Mouse (Mus musculus) CH12.LX (cell line): ENCODE results near the gene Tef. TPM values are rescaled to one million over a fixed set of nuclear protein-coding genes. Genes with fewer than 3 reads are reported as not detected.

Experiments
- DNase-seq: peaks from one replicate; pipeline ENCODE4 v3.0.0-alpha.2; 2013; ENCODE audit errors: extremely low read depth
- H3K27ac ChIP-seq: 2 replicates; pipeline ENCODE4 v1.5.1; 2012; ENCODE audit warnings: low read depth, mild to moderate bottlenecking, control low read depth, moderate library complexity; ENCODE audit not compliant: insufficient read depth
- H3K27me3 ChIP-seq: replicated peaks from 2 replicates; pipeline ENCODE3; 2012; ENCODE audit warnings: inconsistent platforms
- H3K36me3 ChIP-seq, 2 experiments: replicated peaks in 1 of 2; 2 replicates each; pipeline versions ENCODE3 to v1.6.1; 2012; ENCODE audit warnings: inconsistent platforms in 1 of 2, low read length in 1 of 2, mild to moderate bottlenecking in 1 of 2, mixed read lengths in 1 of 2, moderate library complexity in 1 of 2; ENCODE audit not compliant: control insufficient read depth in 1 of 2, insufficient read depth in 1 of 2
- H3K4me1 ChIP-seq, 2 experiments: 2 replicates each; pipeline ENCODE4 v1.6.1; 2012; ENCODE audit warnings: inconsistent platforms in 1 of 2, moderate library complexity in 1 of 2; ENCODE audit not compliant: insufficient read depth in 2 of 2, control insufficient read depth in 1 of 2
- H3K4me2 ChIP-seq: 2 replicates; pipeline ENCODE4 v1.6.1; 2012; ENCODE audit warnings: low read depth, mild to moderate bottlenecking, control low read depth; ENCODE audit not compliant: poor library complexity, insufficient read depth, severe bottlenecking
- H3K4me3 ChIP-seq, 3 experiments: fragments of 150-350 bp in 1 of 3; sonication (generic) in 1 of 3; replicated peaks in 1 of 3; 2 replicates each; pipeline versions ENCODE3 to v1.5.1; 2011 to 2012; ENCODE audit warnings: low read depth in 2 of 3, low read length in 2 of 3, mild to moderate bottlenecking in 2 of 3, moderate library complexity in 2 of 3, control low read depth in 1 of 3, improper control_type of control experiment in 1 of 3, inconsistent platforms in 1 of 3, mixed read lengths in 1 of 3; ENCODE audit not compliant: poor library complexity in 1 of 3
- H3K79me2 ChIP-seq: replicated peaks from 2 replicates; pipeline ENCODE4 v1.6.1; 2012; ENCODE audit warnings: mild to moderate bottlenecking, moderate library complexity; ENCODE audit not compliant: control insufficient read depth, poor library complexity, insufficient read depth, severe bottlenecking; ENCODE audit errors: extremely low read depth
- H3K9ac ChIP-seq: 2 replicates; pipeline ENCODE4 v1.6.1; 2012; ENCODE audit warnings: low read depth, mild to moderate bottlenecking, control low read depth, moderate library complexity; ENCODE audit not compliant: insufficient read depth
- H3K9me3 ChIP-seq: replicated peaks from 2 replicates; pipeline ENCODE3; 2012; ENCODE audit warnings: low read length, inconsistent platforms, mixed read lengths
- CHD2 ChIP-seq: IDR thresholded peaks from 2 replicates; pipeline ENCODE4 v1.6.1; 2011; ENCODE audit warnings: low read length, improper control_type of control experiment
- CTCF ChIP-seq, 2 experiments: IDR thresholded peaks in 1 of 2; conservative IDR thresholded peaks in 1 of 2; 2 replicates each; pipeline ENCODE4 v1.5.1; 2011 to 2012; ENCODE audit warnings: low read depth in 2 of 2, low read length in 2 of 2, improper control_type of control experiment in 1 of 2, inconsistent platforms in 1 of 2, mild to moderate bottlenecking in 1 of 2, moderate library complexity in 1 of 2
- E2F4 ChIP-seq: IDR thresholded peaks from 2 replicates; pipeline ENCODE4 v1.6.1; 2011; ENCODE audit warnings: low read depth, low read length, improper control_type of control experiment; ENCODE audit not compliant: insufficient replicate concordance
- IRF4 ChIP-seq: IDR thresholded peaks from 2 replicates; pipeline ENCODE4 v1.6.1; 2014; ENCODE audit warnings: low read depth, mild to moderate bottlenecking, inconsistent platforms, low read length, improper control_type of control experiment
- JUN ChIP-seq: IDR thresholded peaks from 2 replicates; pipeline ENCODE4 v1.6.1; 2011; ENCODE audit warnings: low read depth, mild to moderate bottlenecking, low read length, improper control_type of control experiment, moderate library complexity; ENCODE audit not compliant: insufficient read depth
- MAFK ChIP-seq: IDR thresholded peaks from 2 replicates; pipeline ENCODE4 v1.6.1; 2011; ENCODE audit warnings: low read length, improper control_type of control experiment; ENCODE audit not compliant: insufficient replicate concordance
- MXI1 ChIP-seq: IDR thresholded peaks from 2 replicates; pipeline ENCODE4 v1.6.1; 2011; ENCODE audit warnings: mild to moderate bottlenecking, low read depth, low read length, improper control_type of control experiment
- MYC ChIP-seq: IDR thresholded peaks from 2 replicates; pipeline ENCODE4 v1.6.1; 2011; ENCODE audit warnings: low read depth, mild to moderate bottlenecking, improper control_type of control experiment, low read length
- RAD21 ChIP-seq: IDR thresholded peaks from 2 replicates; pipeline ENCODE4 v1.6.1; 2011; ENCODE audit warnings: low read depth, mild to moderate bottlenecking, low read length, improper control_type of control experiment, moderate library complexity
- SIN3A ChIP-seq: IDR thresholded peaks from 2 replicates; pipeline ENCODE4 v1.6.1; 2012; ENCODE audit warnings: low read length, improper control_type of control experiment, inconsistent platforms
- SMC3 ChIP-seq: IDR thresholded peaks from 2 replicates; pipeline ENCODE4 v1.6.1; 2011; ENCODE audit warnings: low read depth, low read length, improper control_type of control experiment
- TBP ChIP-seq: conservative IDR thresholded peaks from 2 replicates; pipeline ENCODE4 v1.6.1; 2011; ENCODE audit warnings: low read depth, low read length, improper control_type of control experiment
- TCF12 ChIP-seq: IDR thresholded peaks from 2 replicates; pipeline ENCODE4 v1.6.1; 2014; ENCODE audit warnings: low read depth, mild to moderate bottlenecking, inconsistent platforms, low read length, improper control_type of control experiment
- USF1 ChIP-seq: IDR thresholded peaks from 2 replicates; pipeline ENCODE4 v1.6.1; 2014; ENCODE audit warnings: low read depth, mild to moderate bottlenecking, inconsistent platforms, low read length, improper control_type of control experiment
- USF2 ChIP-seq: conservative IDR thresholded peaks from 2 replicates; pipeline ENCODE4 v1.6.1; 2011; ENCODE audit warnings: low read depth, low read length, improper control_type of control experiment
- ZKSCAN1 ChIP-seq: IDR thresholded peaks from 2 replicates; pipeline ENCODE4 v1.6.1; 2012; ENCODE audit warnings: low read depth, inconsistent platforms, low read length, improper control_type of control experiment, borderline replicate concordance
- dilution Hi-C: fragments of 300-500 bp; cut with MboI; formaldehyde crosslinking; loops from 2 replicates; pipeline ENCODE4 v1.14.3; 2020; ENCODE audit warnings: low sequenced_read_pairs; ENCODE audit not compliant: extremely low pct_unique_long_range_greater_than_20kb, extremely low pct_ligation_motif_present
- in situ Hi-C: fragments of 300-500 bp; cut with MboI; formaldehyde crosslinking; loops from 3 replicates; pipeline ENCODE4 v1.14.3; 2019; ENCODE audit warnings: low sequenced_read_pairs, low pct_ligation_motif_present, low pct_unique_long_range_greater_than_20kb, mixed read lengths
- polyA plus RNA-seq: library from polyadenylated mRNA; unstranded; fragments of >175 nt; gene quantifications from 2 replicates; pipeline ENCODE4 v1.2.1, GENCODE M21; 2012; ENCODE audit warnings: low read depth; ENCODE audit not compliant: insufficient read length
- total RNA-seq, 2 experiments: library from RNA; depleted of rRNA; stranded (reverse); fragments of 300-350 nt in 1 of 2; fragments of >200 nt in 1 of 2; gene quantifications; 2 replicates each; pipeline ENCODE4 v1.2.3; 2012 to 2014

Tef gene
- total and polyA plus RNA-seq, 3 experiments, result 14.7 to 17.2 (median 14.9) TPM

DNA sequence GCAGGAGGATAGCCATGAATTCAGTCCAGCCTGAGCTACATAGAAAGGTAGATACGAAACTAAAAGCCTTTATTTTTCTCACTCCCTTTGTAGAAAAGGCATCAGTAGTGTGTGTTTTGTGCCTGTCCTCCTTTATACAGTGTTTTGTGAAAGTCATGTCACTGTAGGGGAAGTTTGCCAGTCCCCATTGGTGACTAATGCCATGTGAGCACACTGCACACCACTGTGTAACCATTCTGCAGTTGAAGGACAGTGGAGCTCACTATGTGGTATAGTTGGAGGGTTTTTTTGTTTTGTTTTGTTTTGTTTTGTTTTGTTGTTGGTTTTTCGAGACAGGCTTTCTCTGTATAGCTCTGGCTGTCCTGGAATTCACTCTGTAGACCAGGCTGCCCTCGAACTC, 16.2 kb downstream of the Tef start:
- dilution Hi-C loops, result no loop called here
- no peaks in the 10 kb centered on the region for H3K9me3 ChIP-seq
- H3K36me3 ChIP-seq, result peaks cover 44 to 79% of the 10 kb centered on the region in 2 experiments
- H3K4me1 ChIP-seq, result no peaks in the 10 kb centered on the region
- no peaks in the 10 kb centered on the region for H3K27me3 ChIP-seq
- no peak for DNase-seq
- in situ Hi-C loops, result no loop called here
- no peak overlapping the region for H3K4me2 ChIP-seq
- H3K27ac ChIP-seq, result no peak overlapping the region
- H3K79me2 ChIP-seq, result 0 out of 2 replicates have a peak, but pooled peaks cover 2% of the 10 kb centered on the region
- no peak overlapping the region for H3K9ac ChIP-seq
- H3K4me3 ChIP-seq, result no peak overlapping the region
- TF ChIP-seq E2F4 (no peak), CHD2 (no peak), TBP (no peak)

- in situ Hi-C loops (no loop called here), dilution Hi-C loops (no loop called here)
- Histone ChIP-seq H3K4me2 (no peak overlapping the region), H3K27ac (no peak overlapping the region), H3K79me2 (no peaks in the 10 kb centered on the region), H3K9ac (no peak overlapping the region), H3K4me3 (no peak overlapping the region)
- no peak for DNase-seq
- TF ChIP-seq SMC3 (no peak), RAD21 (no peak), USF2 (no peak)
- TF ChIP-seq, all 38 proteins: peak for 0
- Histone ChIP-seq H3K36me3 (peaks cover 33 to 75% of the 10 kb centered on the region in 2 experiments), H3K27me3 (no peaks in the 10 kb centered on the region), H3K4me1 (no peaks in the 10 kb centered on the region), H3K9me3 (no peaks in the 10 kb centered on the region)
These were observed 20.4 kb downstream of the Tef start for GRCm38 (mm10) chr15:81822631-81823030.

- Histone ChIP-seq H3K4me3 (no peak overlapping the region), H3K9me3 (no peaks in the 10 kb centered on the region), H3K27ac (no peak overlapping the region), H3K36me3 (peaks cover 23 to 62% of the 10 kb centered on the region in 2 experiments), H3K4me1 (peaks cover 11 to 17% of the 10 kb centered on the region in 2 experiments), H3K9ac (no peak overlapping the region), H3K27me3 (no peaks in the 10 kb centered on the region), H3K4me2 (no peak overlapping the region), H3K79me2 (no peaks in the 10 kb centered on the region)
- dilution Hi-C loops (no loop called here), in situ Hi-C loops (no loop called here)
- no peak for TF ChIP-seq SIN3A
- TF ChIP-seq MAFK, result no peak
- no peak for TF ChIP-seq JUN
- no peak for TF ChIP-seq ZKSCAN1
- no peak for TF ChIP-seq TCF12
- TF ChIP-seq CTCF (conservative IDR thresholded peaks at IDR 0.05 in 1 of 2, IDR thresholded peaks at IDR 0.05 in 1 of 2; ENCODE audit: low read depth in 2 of 2, low read length in 2 of 2), result no peak
- no peak for TF ChIP-seq IRF4
- no peak for TF ChIP-seq USF1
- TF ChIP-seq MYC, result no peak
- no peak for TF ChIP-seq MXI1
- DNase-seq, result no peak
These were observed 22.6 kb downstream of the Tef start for GRCm38 (mm10) chr15:81824832-81825231.
